Mouse (Mus musculus): Measurements from ENCODE around the gene Amdhd2. TPM values are rescaled to one million over a fixed set of nuclear protein-coding genes. Genes with fewer than 3 reads are reported as not detected.

The Amdhd2 gene
- polyA plus RNA-seq, 1 experiment from 2014 or later = 35.2 TPM

DNA sequence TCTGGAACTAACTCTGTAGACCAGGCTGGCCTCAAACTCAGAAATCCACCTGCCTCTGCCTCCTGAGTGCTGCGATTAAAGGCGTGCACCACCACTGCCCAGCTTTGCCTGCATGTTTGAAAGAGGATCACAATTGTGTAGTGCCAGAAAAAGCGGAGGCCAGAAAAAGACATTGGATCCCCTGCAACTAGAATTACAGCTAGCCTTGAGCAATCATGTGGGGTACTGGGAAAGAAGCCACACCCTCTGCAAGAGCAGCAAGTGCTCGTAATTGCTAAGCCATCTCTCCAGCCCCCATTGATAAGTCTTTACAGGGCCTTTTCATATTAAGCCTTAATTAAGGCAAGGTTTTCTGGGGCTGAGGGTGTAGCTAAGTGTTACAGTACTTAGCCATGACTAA is 27.9 kb upstream of the Amdhd2 start:
- WGBS = 79% methylated on average over 4 of the region's 4 CpGs
- Histone ChIP-seq H3K27me3 (replicated peaks; ENCODE audit: control insufficient read depth, insufficient read depth, low read length) (no peaks in the 10 kb centered on the region), H3K4me3 (ENCODE audit: low read depth, low read length) (no peak overlapping the region), H3K4me1 (replicated peaks; ENCODE audit: control insufficient read depth, insufficient read depth, low read length) (peaks cover 23% of the 10 kb centered on the region), H3K4me2 (no peak overlapping the region), H3K9ac (ENCODE audit: low read depth, low read length) (no peak overlapping the region), H3K9me3 (ENCODE audit: control insufficient read depth, low read length) (no peaks in the 10 kb centered on the region), H3K27ac (ENCODE audit: low read depth, low read length) (no peak overlapping the region), H3K36me3 (ENCODE audit: control insufficient read depth, insufficient read depth, low read length) (peaks cover 6% of the 10 kb centered on the region; the same call in 1 of the 2 replicates)
- ATAC-seq (replicated peaks; ENCODE audit: low FRiP score) (no peak), DNase-seq (ENCODE audit: low spot score) (no peak)

DNA sequence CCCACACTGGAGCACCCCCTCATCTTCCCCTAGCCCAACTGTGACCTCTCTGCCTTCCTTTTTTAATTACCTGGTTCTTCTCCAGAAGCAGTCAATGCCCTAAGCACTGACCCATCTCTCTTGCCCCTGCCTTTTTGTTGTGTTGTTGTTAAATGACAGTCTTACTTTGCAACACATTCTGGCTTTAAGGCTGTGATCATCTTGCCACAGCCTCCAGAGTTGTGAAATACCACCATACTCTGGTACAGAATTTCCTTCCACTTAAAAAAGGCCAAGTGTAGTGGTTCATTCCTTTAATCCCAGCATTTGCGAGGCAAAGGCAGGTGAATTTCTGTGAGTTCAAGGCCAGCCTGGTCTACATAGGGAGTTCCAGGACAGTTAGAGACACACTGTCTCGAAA is 27.4 kb upstream of the Amdhd2 start:
- H3K27ac ChIP-seq (ENCODE audit: low read depth, low read length) = no peak overlapping the region
- 89% methylated on average over 2 of the region's 2 CpGs for WGBS
- ATAC-seq (replicated peaks; ENCODE audit: low FRiP score) = no peak
- peaks cover 6% of the 10 kb centered on the region; the same call in 1 of the 2 replicates for H3K36me3 ChIP-seq (ENCODE audit: control insufficient read depth, insufficient read depth, low read length)
- no peaks in the 10 kb centered on the region for H3K9me3 ChIP-seq (ENCODE audit: control insufficient read depth, low read length)
- no peak overlapping the region for H3K4me2 ChIP-seq
- no peak for DNase-seq (ENCODE audit: low spot score)
- H3K4me1 ChIP-seq (replicated peaks; ENCODE audit: control insufficient read depth, insufficient read depth, low read length) = peaks cover 21% of the 10 kb centered on the region
- no peak overlapping the region for H3K9ac ChIP-seq (ENCODE audit: low read depth, low read length)
- no peaks in the 10 kb centered on the region for H3K27me3 ChIP-seq (replicated peaks; ENCODE audit: control insufficient read depth, insufficient read depth, low read length)
- H3K4me3 ChIP-seq (ENCODE audit: low read depth, low read length) = no peak overlapping the region

DNA sequence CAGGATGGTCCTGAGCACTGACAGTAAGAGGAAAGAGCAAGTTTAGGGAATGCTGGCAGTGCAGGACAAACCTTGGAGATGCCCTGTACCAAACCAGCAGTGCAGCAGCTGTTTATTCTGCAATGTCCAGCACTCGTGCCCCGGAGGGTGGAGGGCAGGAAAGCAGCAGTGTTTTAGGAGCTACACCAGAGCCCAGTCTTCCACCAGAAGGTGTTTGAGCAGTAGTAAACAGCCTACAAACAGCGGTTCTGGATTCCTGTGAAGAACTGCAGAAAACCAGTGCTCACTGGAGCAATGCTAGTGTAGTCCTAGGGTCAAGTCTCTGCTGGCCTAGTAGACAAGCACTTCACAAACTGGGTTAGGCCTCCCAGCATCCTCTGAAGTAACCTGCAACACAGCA is 10.7 kb upstream of the Amdhd2 start:
- 81% methylated on average over 3 of the region's 3 CpGs for WGBS
- H3K27me3 ChIP-seq (replicated peaks; ENCODE audit: control insufficient read depth, insufficient read depth, low read length) = no peaks in the 10 kb centered on the region
- no peak overlapping the region for H3K4me2 ChIP-seq
- DNase-seq (ENCODE audit: low spot score) (no peak), ATAC-seq (replicated peaks; ENCODE audit: low FRiP score) (no peak)
- no peaks in the 10 kb centered on the region for H3K36me3 ChIP-seq (ENCODE audit: control insufficient read depth, insufficient read depth, low read length)
- no peak overlapping the region for H3K4me3 ChIP-seq (ENCODE audit: low read depth, low read length)
- H3K9ac ChIP-seq (ENCODE audit: low read depth, low read length) = no peak overlapping the region
- H3K27ac ChIP-seq (ENCODE audit: low read depth, low read length) = no peak overlapping the region
- H3K9me3 ChIP-seq (ENCODE audit: control insufficient read depth, low read length) = no peaks in the 10 kb centered on the region
- H3K4me1 ChIP-seq (replicated peaks; ENCODE audit: control insufficient read depth, insufficient read depth, low read length) = peaks cover 8% of the 10 kb centered on the region

GRCm38 (mm10) chr17:24173423-24173822 is 9.9 kb upstream of the Amdhd2 start:
- Histone ChIP-seq H3K27me3 (replicated peaks; ENCODE audit: control insufficient read depth, insufficient read depth, low read length) (no peaks in the 10 kb centered on the region), H3K4me1 (replicated peaks; ENCODE audit: control insufficient read depth, insufficient read depth, low read length) (peaks cover 8% of the 10 kb centered on the region), H3K9ac (ENCODE audit: low read depth, low read length) (no peak overlapping the region), H3K4me3 (ENCODE audit: low read depth, low read length) (no peak overlapping the region), H3K4me2 (no peak overlapping the region), H3K27ac (ENCODE audit: low read depth, low read length) (no peak overlapping the region), H3K9me3 (ENCODE audit: control insufficient read depth, low read length) (no peaks in the 10 kb centered on the region), H3K36me3 (ENCODE audit: control insufficient read depth, insufficient read depth, low read length) (no peaks in the 10 kb centered on the region)
- DNase-seq (ENCODE audit: low spot score) (no peak), ATAC-seq (replicated peaks; ENCODE audit: low FRiP score) (no peak)
- WGBS = 3% methylated on average over 3 of the region's 3 CpGs

GRCm38 (mm10) chr17:24171738-24172137 is 8.2 kb upstream of the Amdhd2 start:
- no peak overlapping the region for H3K4me2 ChIP-seq
- DNase-seq (ENCODE audit: low spot score) (no peak), ATAC-seq (replicated peaks; ENCODE audit: low FRiP score) (no peak)
- H3K36me3 ChIP-seq (ENCODE audit: control insufficient read depth, insufficient read depth, low read length) = peaks cover 10% of the 10 kb centered on the region; the same call in 1 of the 2 replicates
- H3K9ac ChIP-seq (ENCODE audit: low read depth, low read length) = no peak overlapping the region
- peaks cover 20% of the 10 kb centered on the region for H3K4me1 ChIP-seq (replicated peaks; ENCODE audit: control insufficient read depth, insufficient read depth, low read length)
- H3K27ac ChIP-seq (ENCODE audit: low read depth, low read length) = 0 out of 2 replicates have a peak overlapping the region, but pooled peaks have one; percentile 19
- 78% methylated on average over 4 of the region's 4 CpGs for WGBS
- H3K27me3 ChIP-seq (replicated peaks; ENCODE audit: control insufficient read depth, insufficient read depth, low read length) = no peaks in the 10 kb centered on the region
- H3K9me3 ChIP-seq (ENCODE audit: control insufficient read depth, low read length) = no peaks in the 10 kb centered on the region
- no peak overlapping the region for H3K4me3 ChIP-seq (ENCODE audit: low read depth, low read length)

GRCm38 (mm10) chr17:24170729-24171128 is 7.2 kb upstream of the Amdhd2 start:
- Histone ChIP-seq H3K9me3 (ENCODE audit: control insufficient read depth, low read length) (no peaks in the 10 kb centered on the region), H3K36me3 (ENCODE audit: control insufficient read depth, insufficient read depth, low read length) (peaks cover 14% of the 10 kb centered on the region; the same call in 1 of the 2 replicates), H3K27me3 (replicated peaks; ENCODE audit: control insufficient read depth, insufficient read depth, low read length) (no peaks in the 10 kb centered on the region), H3K9ac (ENCODE audit: low read depth, low read length) (no peak overlapping the region), H3K27ac (ENCODE audit: low read depth, low read length) (peak overlapping the region; percentile 38; the same call in 1 of the 2 replicates), H3K4me1 (replicated peaks; ENCODE audit: control insufficient read depth, insufficient read depth, low read length) (peaks cover 20% of the 10 kb centered on the region), H3K4me3 (ENCODE audit: low read depth, low read length) (peak overlapping the region; percentile 82; the same call in 1 of the 2 replicates), H3K4me2 (peak overlapping the region; percentile 76)
- 59% methylated on average over 5 of the region's 5 CpGs for WGBS
- DNase-seq (ENCODE audit: low spot score) = no peak
- no peak for ATAC-seq (replicated peaks; ENCODE audit: low FRiP score)

GRCm38 (mm10) chr17:24170125-24170524 is 6.6 kb upstream of the Amdhd2 start:
- DNase-seq (ENCODE audit: low spot score) (no peak), ATAC-seq (replicated peaks; ENCODE audit: low FRiP score) (no peak)
- Histone ChIP-seq H3K36me3 (ENCODE audit: control insufficient read depth, insufficient read depth, low read length) (peaks cover 19% of the 10 kb centered on the region; the same call in 1 of the 2 replicates), H3K4me3 (ENCODE audit: low read depth, low read length) (peak overlapping the region; percentile 82), H3K4me1 (replicated peaks; ENCODE audit: control insufficient read depth, insufficient read depth, low read length) (peaks cover 20% of the 10 kb centered on the region), H3K4me2 (peak overlapping the region; percentile 76), H3K9ac (ENCODE audit: low read depth, low read length) (peak overlapping the region; percentile 91), H3K27me3 (replicated peaks; ENCODE audit: control insufficient read depth, insufficient read depth, low read length) (no peaks in the 10 kb centered on the region), H3K27ac (ENCODE audit: low read depth, low read length) (peak overlapping the region; percentile 94), H3K9me3 (ENCODE audit: control insufficient read depth, low read length) (no peaks in the 10 kb centered on the region)
- 68% methylated on average over 3 of the region's 3 CpGs for WGBS

DNA sequence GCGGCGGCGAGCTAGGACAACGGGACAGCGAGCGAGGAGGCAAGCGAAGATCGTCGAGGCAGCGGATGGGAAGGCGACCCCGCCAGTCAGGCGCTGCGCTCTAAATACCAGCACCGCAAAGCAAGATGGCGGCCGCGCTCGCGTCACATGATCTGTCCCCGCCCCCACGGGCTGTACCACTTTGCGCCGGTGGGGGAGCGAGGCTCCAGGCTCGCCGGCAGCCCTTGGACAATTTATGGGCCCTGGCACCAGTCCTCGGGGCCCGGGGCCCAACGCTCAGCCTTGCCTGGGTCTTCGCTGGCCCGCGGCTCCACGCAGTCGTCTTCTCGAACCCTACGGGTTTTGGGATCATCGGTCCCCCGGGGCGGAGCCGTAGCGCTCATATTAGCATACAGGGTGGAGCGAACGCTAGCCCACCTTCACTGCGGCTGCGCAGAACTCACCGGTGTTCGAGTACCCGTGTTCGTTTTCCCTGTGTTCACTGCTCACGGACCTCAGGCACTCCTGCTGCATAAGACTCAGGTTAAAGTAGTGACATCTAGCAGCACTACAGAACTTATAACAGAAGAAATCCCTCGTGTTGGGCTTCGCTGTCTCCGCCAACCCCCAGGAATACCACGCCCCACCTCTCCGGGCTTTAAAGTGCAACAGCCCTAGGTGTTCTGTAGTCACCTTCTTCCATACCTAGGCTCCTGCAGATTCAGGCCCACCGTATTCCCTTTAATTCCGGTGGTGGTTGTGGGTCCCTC is 5.9 kb upstream of the Amdhd2 start, which contains the start of gene Atp6v0c:
TSS of gene Atp6v0c (minus strand) at position 386 of the 749 bp plus-strand sequence.
- H3K27ac ChIP-seq (ENCODE audit: low read depth, low read length) = peak within 1 kb of the TSS; percentile 94
- ATAC-seq (replicated peaks; ENCODE audit: low FRiP score) (peak; percentile 83), DNase-seq (ENCODE audit: low spot score) (peak; percentile 95)
- H3K9ac ChIP-seq (ENCODE audit: low read depth, low read length) = peak within 1 kb of the TSS; percentile 91
- H3K4me1 ChIP-seq (replicated peaks; ENCODE audit: control insufficient read depth, insufficient read depth, low read length) = peaks cover 20% of the 10 kb centered on the region
- H3K36me3 ChIP-seq (ENCODE audit: control insufficient read depth, insufficient read depth, low read length) = peaks cover 23% of the 10 kb centered on the region; the same call in 1 of the 2 replicates
- under 1% methylated on average over 57 of the region's 58 CpGs for WGBS
- H3K4me2 ChIP-seq = peak within 1 kb of the TSS; percentile 76
- H3K4me3 ChIP-seq (ENCODE audit: low read depth, low read length) = peak within 1 kb of the TSS; percentile 82
- H3K9me3 ChIP-seq (ENCODE audit: control insufficient read depth, low read length) = no peaks in the 10 kb centered on the region
- H3K27me3 ChIP-seq (replicated peaks; ENCODE audit: control insufficient read depth, insufficient read depth, low read length) = no peaks in the 10 kb centered on the region
